Mouse (Mus musculus): ENCODE data around the gene 4930562C15Rik.

DNA sequence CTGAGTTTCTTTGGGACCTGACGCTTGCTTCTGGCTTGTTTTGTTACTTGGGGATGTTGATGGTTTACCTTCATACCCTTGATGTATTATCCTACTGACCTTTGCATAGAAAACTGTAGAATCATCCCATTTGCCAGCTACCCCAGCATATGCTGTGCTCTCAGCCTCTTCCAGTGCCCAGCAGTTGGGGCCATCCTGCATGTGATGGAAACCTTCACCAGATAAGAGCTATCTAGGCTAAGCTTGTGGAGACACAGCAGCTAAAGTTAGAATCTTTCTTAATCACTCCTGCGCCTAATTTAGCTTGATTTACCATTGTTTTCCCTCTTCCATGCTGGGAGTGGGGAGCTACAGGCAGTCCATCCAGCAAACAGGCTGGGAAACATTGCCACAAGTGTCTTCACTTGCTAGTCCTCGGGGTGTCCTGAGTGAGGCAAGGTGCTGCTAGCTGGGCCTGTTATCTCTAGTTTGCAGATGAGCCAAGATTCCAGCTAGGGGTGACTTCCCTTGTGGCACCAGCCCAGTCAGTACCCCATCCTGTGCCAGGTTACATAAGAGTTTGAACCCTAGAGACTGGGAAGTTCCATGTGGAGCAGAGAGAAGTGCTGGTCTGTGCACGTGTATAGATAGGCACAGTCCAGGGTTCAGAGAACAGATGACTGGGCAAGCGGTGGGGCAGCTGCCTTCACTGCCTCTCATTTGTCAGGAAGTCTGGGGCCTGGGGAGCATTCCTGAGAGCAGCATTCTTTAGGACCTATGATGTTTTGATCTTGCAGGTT lies 61.2 kb downstream of the 4930562C15Rik start:
- TF ChIP-seq ZNF384 (IDR thresholded peaks at IDR 0.05; ENCODE audit: low read depth, low read length) (no peak), ZC3H11A (IDR thresholded peaks at IDR 0.05; ENCODE audit: borderline replicate concordance, low read depth, low read length) (no peak), CHD2 (IDR thresholded peaks at IDR 0.05; ENCODE audit: low read depth, low read length) (no peak), HCFC1 (IDR thresholded peaks at IDR 0.05; ENCODE audit: borderline replicate concordance, insufficient read depth, low read length) (no peak), MAFK (IDR thresholded peaks at IDR 0.05; ENCODE audit: insufficient read depth, low read depth, low read length) (no peak)

All from ES-E14 (cell line).